In genomic region chr9:41950109-41950990, GRCm38 (mm10) we compare ENCODE assay signal across 8 mouse cellular contexts.
DNase-seq lines count a peak whose midpoint lies in the region; ATAC-seq and TF ChIP-seq lines count a peak whose summit lies in the region.

No protein-coding gene starts in this region.

- H3K4me3 ChIP-seq in hindbrain, postnatal 0 days (ENCODE audit: low read length) = peak overlapping the region; percentile 39

- H3K27me3 ChIP-seq in hindbrain, postnatal 0 days (ENCODE audit: insufficient read depth, low read length) = no peaks in the 10 kb centered on the region

- peak; percentile 96 for DNase-seq in NIH3T3 (ENCODE audit: low read depth)
- peak; percentile 87 to 95 for DNase-seq in cerebellum, postnatal 4 days (ENCODE audit: low spot score in 2 of 2)
- peak; percentile 87 to 88 for DNase-seq in gastrocnemius, adult 8-10 months (ENCODE audit: low spot score in 2 of 2)
- DNase-seq in hindbrain, postnatal 0 days (ENCODE audit: low spot score) = peak; percentile 93
- DNase-seq in left cerebral cortex, adult 18-20 months (ENCODE audit: low spot score in 2 of 2) = peak; percentile 74 to 85
- peak; percentile 92 to 93 for DNase-seq in lung, postnatal 4 days
- DNase-seq in retina, embryonic 14.5 days (ENCODE audit: low spot score) = peak; percentile 93
- DNase-seq in thymus, postnatal 36 days = peak; percentile 77 to 84

- H3K9ac ChIP-seq in hindbrain, postnatal 0 days (replicated peaks; ENCODE audit: low read length) = peak overlapping the region; percentile 61

- no peaks in the 10 kb centered on the region for H3K36me3 ChIP-seq in hindbrain, postnatal 0 days (ENCODE audit: insufficient read depth, low read length)

- no peaks in the 10 kb centered on the region for H3K9me3 ChIP-seq in hindbrain, postnatal 0 days (ENCODE audit: low read length)

- TF ChIP-seq CTCF in hindbrain, postnatal 0 days (IDR thresholded peaks at IDR 0.05; ENCODE audit: low read depth) = peak; percentile 88

- peak; percentile 81 for ATAC-seq in hindbrain, postnatal 0 days

- H3K27ac ChIP-seq in hindbrain, postnatal 0 days = peak overlapping the region; percentile 95

- H3K4me1 ChIP-seq in hindbrain, postnatal 0 days (ENCODE audit: insufficient read depth, low read length) = peaks cover 9% of the 10 kb centered on the region

- 2% methylated on average over 34 of the region's 34 CpGs for WGBS in hindbrain, postnatal 0 days

- peak overlapping the region; percentile 75 for H3K4me2 ChIP-seq in hindbrain, postnatal 0 days (ENCODE audit: low read depth, low read length)

Comparison
In these comparisons a context has a peak if more than half of its experiments do, and no peak if none do; other contexts are left out.
1. Peak in every context shown above with its lines: DNase-seq, ATAC-seq, H3K4me3 ChIP-seq and H3K27ac ChIP-seq.